Mouse (Mus musculus) yolk sac, embryonic 10.5 days (tissue): Measurements from ENCODE around the gene Snap91.
A peak's percentile ranks its signal among the peaks of the same experiment; 100 is the strongest.

ENCODE experiments used
- DNase-seq: peaks from one replicate; pipeline ENCODE4 v3.0.0-alpha.2; 2017; ENCODE audit warnings: low spot score

Gene Snap91

DNA sequence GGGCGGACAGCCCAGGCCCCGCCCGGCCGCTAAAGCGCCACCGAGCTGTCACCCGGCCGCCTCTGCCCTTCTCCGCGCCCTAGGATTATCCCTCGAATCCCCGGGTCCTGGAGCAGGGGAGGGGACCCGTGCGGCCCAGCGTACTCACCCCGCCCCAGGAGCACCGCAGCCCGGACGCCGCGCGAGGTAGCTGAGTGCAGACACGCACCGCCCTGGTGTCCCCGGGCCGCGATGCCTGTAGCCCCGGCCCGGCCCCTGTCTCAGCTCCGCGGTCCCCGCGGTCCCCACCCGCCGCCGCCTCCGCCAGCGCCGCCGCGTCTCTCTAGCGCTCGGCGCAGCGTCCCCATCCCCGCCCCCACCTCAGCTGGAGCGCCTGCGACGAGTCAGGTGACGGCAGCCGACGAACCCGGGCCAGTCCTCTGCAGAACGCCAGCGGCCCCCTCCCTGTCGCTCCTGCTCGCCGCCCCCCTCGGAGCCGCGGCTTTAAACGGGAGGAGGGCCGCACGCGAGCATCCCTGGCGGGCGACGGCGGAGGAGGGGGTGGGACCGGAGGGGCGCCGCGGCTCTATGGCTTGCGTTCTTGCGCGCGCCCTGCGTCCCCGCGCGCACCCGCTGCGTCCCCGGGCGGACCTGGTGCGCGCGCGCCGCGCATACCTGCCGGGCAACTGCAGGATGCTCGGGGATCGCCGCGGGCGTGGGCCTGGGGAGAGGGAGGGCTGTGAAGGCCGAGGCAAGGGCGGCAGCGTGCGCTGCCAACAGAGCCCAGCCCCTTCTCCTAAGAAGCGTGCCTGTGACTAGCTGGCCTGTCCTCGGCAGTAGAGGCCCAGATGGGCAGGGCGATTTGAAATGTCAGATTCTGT lies at the start of gene Snap91:
Snap91 (minus strand) TSS at position 542 of the 860 bp plus-strand sequence.
- DNase-seq: peak; percentile 45

DNA sequence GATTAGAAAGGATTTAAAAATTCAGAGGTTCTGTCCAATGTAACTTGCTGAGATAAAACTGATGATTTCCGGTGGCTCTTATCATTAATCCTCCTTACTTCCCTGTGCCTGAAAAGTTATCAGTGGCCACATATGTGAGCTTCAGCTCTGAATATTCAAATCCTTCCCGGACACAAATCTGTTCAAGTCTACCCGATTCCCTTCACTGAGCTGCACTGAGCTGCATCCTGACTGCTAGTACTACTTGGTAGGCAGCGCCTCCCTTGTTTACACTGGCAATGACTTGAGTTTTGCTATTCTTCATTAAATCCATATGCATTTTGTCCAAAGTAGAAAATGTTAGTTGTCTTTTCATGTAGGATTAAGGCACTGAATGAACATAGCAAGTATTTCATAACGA lies 46.1 kb upstream of the Snap91 start:
- no peak for DNase-seq

DNA sequence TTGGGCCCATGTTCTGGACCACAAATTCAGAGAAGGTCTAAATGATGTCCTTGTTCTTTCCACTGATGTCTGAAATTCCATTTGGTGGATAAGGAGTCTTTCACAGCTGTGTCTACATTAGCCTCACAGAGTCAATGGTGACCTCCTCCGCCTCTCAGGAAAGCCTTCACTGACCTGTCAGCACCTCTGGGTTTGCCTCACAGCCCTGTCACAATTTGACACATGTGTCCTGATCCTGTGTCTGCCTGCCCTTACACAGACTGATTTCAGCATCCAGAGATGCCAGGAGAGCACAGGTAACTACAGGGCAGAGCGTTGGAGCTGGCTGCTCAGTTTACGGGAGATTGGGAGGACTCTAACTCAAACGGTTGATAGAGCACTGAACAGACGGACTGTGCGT lies 45.2 kb upstream of the Snap91 start:
- no peak for DNase-seq

DNA sequence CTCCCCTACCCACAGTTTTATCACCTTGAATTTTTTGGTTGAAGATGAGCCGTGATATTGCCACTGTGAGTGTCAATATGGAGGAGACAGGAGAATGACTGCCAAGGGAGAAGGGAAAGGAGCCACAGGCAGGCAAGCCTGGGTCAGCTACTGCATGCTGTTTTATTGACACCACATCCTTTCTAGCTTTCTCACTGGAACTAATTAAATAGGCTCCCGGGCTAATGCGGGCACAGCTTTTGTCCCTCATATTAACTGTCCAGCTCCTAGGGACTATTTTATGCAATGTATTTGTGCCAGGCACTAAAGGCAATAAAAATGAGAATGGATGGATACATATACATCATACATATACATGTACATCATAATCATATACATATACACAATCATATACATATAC lies 42.0 kb upstream of the Snap91 start:
- DNase-seq: no peak

DNA sequence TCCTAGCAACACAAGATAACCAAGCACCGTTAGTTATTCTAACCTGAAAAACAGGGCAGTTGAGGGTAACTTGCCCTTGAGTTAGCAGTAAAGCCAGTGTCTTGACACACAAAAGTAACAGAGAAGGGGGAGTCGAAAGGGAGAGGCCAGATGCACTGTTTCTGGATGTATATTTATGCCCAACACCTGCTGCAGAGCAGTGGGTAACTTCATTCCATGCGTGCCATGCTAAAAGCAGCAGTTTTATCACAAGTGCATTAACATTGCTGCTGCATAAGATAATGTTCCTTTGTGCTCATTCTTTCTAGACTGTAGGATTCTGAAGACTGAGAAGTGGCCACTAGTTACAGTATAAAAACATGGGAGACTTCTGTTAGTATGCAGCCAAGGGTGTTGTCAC lies 36.1 kb upstream of the Snap91 start:
- DNase-seq: no peak

DNA sequence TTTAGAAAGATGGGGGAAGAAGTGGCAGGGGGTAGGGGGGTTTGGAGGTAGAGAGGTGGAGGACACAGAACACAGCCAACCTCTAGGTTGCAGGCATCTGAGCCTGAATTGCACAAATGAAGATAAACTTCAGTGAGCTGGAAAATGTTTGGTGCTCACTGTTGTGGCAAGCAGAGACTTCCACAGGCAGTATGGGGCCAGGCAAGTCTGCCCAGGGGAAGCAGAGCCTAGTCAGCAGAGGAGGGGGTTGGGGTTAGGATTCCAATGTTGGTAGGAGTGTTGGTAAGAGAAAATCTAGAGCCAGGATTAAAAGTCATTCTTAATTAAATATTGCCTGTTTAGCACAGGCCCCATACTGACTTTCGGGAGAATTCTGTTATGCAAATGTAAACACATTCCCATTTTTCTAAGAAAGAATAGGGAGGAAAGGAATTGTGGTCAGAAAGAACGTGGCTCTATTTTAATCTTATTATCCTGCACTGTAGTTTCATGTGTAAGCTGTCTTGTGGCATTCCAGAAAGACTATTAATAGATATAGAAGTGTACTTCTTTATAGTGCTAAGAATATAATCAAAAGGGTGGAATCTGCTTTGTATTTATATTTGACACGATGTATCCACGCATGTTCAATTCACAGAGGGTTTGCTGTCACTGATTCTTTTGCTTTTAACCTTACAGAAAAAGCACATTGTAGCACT lies 19.2 kb upstream of the Snap91 start:
- DNase-seq: no peak

DNA sequence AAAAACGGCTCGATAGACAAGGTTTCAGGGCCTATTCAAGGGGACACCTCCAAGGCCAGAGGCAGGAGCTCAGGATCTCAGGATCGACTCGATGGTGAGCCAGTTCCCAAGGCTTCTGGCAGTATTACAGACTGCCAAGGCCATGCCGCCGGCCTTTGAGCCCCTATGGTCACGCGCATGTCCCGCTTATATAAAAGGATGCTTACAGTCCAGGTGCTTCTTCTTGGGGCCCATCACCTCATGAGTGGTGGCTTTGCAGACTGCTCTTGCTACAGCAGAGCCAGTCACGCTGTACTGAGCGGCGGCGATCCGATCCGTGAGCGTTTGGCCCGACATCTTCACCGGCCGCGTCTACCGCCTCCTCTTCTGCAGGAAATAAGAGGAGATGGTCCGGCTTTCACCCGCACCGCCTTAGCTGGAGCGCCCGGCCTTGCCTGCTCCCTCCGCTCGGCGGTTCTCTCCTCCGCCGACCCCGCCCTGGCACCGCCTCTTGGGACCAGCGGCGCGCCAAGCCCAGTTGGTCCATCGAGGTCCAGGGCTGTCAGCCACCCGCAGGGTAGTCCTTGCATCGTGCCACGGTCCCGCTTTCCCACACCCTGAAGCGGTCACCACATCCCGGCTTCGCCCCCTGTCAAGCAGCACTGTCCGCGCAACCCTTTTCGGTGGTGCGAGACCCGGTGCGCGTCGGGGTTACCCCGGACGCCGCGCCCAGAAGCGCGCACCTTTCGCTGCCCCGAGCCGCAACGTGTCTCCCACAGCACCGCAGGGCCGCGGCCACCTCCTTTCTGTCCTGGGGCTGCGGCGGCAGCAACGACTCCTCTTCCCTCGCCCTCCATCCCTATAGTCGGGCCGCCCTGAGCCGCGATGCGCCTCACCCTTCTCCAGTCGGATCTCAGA lies 990 bp downstream of the Snap91 start:
- DNase-seq: peak; percentile 18

DNA sequence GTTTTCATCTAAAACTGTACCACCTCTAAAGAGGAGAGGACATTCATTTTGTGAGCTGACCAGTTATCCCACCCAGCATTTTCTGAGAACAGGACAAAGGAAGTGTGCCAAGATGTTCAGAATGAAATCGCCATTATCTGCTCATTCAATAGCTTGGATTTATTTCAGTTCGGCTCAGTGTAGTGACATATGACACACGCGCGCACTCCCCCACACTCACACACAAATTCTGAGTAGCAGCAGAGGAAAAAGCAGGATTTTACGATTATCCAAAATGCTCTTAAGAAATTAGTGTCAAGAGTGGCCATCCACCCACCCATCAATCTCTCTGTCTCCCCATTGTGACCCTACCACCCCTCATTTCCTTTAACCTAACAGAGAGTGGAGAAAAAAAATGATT lies 1.7 kb downstream of the Snap91 start:
- no peak for DNase-seq

DNA sequence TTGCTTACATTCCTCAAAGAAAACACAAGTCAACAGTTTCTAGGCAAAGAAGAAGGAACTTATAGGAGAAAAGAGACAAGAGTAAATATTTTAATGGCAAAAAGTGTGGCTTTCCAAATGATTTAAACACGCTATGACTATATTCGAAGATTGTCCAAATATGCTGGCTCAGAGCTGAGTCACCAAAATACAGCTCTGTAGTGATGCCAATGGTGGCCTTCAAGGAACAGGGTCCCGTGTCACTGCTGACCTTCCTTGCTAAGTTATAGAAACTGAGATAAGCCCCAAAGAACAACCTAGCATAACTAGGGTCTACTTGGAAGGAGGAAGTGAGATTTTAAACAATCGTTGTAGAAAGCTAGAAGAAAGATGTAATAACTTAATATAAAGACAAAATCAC lies 6.8 kb downstream of the Snap91 start:
- DNase-seq: no peak

DNA sequence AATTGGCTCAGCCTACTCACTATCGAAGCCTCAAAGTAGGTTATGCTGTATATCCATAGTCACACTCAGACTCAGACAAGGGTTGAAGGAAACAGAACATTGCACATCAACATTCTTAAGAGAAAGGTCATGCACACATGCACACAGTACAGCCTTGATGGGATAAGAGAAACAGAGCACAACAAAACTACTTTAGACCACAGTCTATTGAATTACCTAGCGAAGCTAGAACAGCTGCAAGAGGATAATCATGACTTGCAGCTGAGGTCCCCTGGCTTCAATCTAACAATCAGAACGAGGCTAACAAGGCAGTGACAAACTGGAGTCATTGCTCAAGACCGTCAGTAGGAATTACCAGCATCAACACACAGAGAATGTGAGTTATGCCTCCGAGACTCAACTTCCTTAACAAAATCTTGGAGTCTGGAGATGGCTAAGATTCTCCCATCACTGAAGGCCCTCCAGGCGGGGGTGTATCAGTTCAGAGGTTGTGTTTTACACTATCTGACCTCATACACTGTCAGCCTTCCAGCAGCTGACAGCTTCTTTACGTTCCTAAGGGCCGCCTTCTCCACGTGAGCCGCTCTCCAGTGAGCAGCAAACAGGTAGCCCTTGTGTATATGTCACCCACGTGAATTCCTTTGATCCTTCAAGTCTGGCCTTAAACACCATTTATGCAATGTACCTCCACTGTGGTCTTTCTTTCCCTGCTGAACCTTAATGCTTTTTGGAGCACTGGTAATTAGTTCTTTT lies 10.7 kb downstream of the Snap91 start:
- no peak for DNase-seq

DNA sequence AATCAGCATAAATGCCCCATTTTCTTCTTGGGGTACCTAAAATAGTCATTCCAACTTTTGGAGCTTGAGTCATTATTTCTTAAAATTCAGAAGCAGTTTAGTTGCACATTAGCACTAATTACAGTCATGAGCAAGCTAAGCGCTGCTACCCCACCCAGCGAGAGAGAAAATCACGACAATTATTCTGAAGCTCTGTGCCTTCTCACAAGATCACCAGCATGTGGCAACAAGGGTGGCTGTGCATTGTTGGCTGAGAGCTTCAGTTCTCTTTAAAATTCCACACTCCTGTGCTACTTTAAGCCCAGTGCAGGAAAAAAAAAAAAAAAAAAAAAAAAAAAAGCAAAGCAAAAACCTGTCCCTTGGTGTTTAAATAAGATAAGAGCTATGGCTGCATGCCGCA lies 22.4 kb downstream of the Snap91 start:
- DNase-seq: no peak

DNA sequence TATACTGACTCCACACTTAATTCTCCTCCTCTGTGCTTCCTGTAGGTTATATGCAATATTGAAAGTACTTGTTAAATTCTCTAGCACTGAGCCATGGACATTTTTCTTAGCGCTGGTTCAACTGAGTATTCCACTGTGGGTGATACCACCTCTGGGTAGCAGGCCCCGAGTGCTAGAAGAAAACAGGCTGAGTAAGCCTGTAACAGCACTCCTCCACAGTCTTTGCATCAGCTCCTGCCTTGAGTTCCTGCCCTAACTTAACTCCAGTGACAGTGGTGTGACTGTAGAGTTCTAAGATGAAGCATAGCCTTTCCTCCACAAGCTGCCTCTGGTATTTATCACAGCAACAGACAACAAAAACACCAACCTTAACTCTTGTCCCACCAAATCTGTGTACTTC lies 22.8 kb downstream of the Snap91 start:
- no peak for DNase-seq

DNA sequence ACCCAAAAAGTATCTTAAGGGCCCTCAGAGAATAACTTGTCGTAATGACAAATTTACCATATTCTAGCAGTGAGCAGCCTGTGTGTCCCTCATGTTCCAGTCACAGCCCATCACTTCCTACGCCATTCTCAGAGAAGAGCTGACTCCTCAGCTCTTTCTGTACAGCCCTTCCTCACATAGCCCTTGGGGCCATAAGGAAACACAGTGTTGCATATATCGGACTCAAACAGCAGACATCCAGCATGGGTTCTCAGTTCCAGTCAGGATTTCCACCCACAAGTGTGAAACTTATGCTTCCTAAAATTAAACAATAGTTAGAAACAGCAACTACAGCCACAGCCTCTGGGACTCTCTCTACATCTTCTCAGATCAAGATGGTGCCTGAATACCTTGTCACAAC lies 27.6 kb downstream of the Snap91 start:
- no peak for DNase-seq

DNA sequence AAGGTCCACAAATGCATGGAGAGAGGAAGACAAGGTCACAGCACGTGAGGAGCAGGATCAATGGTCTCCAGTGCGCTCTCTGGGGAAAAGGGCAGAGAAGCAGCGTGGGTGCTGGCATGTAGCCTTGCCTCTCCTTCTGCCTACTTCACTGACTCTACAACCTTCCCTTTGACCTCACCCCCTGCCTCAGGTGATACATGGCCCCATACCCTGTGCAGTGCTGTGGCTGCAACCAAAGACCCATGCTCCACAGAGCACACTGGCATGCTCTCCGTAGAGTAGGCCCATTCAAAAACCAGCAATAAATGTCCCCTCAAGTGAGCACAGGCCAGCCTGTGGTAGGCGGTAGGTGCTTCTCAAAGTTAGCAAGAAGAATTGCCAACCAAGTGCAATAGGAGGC lies 28.8 kb downstream of the Snap91 start:
- DNase-seq: no peak

DNA sequence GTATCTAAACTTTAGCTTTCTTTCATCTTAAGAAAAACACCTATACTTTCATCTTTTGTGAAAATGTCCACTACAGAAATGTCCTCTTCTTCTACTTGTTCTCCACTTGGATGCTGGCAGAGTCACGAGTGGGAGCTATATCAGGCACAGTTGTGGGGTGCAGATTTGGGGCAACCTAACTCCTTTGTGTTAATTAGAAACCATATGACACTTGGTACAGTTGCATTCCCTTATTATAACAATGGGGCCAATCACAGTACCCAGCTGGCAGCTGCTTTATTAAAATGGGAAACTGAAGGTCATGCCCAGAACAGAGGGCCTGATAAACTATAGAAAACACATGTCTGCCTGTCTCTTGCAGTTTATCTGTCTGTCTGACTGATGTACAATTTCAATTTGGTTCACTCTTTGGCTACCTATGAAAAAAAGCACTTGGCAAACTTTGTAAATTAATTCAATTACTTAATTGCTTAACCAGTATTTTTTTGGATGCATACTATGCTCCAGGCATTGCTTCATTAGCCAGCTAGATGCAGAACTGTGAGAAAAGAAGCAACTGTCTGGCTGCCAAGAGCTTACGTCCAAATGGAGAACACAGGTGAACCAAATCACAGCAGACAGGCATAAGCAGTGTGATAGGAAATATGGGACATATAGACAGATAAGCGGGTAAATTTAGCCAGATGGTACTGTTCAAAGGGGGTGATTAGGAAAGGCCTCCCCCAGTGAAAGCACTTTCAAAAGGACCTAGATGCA lies 29.8 kb downstream of the Snap91 start:
- no peak for DNase-seq

DNA sequence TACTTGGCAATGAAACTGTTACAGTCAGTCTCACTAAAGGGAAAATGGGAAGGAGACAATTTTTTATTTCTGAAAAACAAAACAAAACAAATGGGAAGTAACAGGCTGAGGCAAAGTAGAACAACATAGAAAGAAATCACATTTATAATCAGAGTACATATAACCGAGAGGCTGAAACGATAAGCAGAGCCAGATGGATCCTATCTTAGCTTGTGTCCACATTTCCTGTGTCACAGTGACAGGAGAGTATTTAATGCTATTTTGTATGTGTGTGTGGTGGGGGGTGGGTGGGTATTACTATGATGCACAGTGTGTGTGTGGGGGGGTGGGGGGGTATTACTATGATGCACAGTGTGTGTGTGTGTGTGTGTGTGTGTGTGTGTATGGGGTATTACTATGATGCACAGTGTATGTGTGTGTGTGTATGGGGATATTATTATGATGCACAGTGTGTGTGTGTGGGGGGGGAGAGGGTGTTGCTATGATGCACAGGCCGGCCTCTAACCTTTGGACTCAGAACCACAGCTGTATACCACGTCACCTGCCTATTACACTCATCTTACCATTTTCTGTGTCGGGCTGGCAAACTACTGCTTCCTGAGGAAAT lies 36.6 kb downstream of the Snap91 start:
- DNase-seq: no peak

DNA sequence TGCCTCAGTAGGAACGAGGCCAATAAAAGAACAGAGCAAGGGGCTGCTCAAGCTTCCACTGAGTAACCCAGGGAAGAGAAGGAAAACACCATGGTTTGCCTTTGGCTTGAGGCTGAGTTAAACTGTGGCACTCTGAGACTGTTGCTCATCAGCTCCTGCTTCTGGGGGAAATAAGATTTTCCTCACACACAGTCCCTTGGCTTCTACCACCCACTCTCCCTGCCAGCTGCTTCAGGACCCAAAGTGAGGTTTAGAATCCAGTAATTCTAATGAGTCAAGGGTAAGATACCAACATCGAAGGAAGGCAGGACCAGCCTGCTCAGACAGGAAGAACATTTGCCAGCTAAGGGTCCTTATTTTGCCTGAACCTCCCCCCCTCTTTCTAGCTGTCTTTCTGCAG lies 50.7 kb downstream of the Snap91 start:
- no peak for DNase-seq

DNA sequence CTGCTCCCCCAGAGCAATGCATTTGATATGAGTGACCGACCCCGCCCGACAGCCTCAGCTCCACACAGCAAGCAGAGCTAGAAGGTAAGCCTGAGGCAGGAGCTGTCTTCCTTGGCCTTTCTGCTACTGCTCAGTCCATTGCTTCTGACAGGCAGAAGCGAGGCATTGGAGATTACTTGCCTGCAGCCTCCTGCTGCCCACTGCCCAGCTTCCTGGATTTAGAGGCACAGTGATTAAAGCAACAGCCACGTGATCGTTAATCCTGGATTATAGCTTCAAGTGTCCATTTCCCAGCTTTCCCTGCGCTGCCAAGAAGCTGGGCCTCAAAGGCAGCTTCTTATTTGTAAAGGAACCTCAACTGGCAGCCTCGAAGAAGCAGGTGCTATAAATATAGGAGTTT lies 51.4 kb downstream of the Snap91 start:
- DNase-seq: no peak

DNA sequence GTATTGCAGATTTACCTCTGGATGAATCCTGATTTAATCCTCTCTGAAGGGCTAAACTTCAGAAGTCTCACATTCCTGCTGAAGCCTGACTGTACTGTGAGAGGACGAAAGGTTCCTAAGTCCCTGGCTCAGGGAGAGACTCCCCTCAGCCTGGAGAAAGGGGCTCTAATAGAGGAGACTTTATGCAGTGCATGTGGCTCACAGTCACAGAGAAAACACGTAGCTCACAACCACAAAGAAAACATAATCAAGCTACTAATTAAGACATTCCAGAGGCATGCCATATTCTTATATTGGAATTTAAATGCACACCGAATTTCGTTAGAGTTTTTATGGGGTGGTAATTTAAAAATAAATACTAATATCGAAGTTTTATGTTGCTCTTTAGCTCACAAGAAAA lies 61.1 kb downstream of the Snap91 start:
- DNase-seq: no peak

DNA sequence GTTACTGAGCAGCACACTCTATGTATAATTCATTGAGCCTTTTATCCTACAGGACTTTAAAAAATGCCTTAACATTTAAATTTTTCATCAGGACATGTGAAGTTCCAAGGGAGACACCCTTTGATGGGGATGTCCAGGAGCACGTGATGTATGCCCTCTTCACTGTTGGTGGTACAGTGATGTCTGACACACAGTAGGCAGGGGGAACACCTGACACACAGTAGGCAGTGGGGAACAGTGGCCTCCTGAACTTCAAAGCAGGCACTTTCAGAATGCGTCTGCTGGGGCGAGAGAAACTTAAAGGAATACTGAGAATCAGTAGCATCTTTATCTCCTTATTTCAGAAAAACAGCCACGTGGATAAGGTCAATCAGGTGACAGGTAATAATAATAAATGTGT lies 62.8 kb downstream of the Snap91 start:
- DNase-seq: no peak

DNA sequence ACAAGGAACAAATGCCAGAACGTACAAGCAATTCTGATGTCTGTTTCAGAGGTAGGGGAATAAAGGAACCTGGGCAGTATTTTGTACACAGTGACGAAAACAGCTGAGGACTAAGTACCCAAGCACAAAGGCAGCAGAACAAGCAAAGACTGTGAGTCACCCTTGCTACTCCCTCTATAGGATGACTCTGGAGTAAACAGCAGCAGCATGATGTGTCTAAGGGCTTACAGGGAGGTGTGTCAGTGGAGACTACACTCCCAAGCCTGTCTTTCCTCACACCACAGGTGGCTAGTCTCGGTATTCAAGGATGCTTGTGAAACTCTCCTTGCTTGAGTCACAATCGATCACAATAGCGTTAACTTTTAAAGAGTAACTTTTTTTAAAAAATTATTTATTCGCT lies 66.1 kb downstream of the Snap91 start:
- DNase-seq: no peak
